Mouse (Mus musculus) heart, embryonic 16.5 days (tissue): Measurements from ENCODE around the gene Parl. TPM values are rescaled to one million over a fixed set of nuclear protein-coding genes. Genes with fewer than 3 reads are reported as not detected.

Experiments
- ATAC-seq: fragments of 200-750 bp; cut with Nextera tagmentation; replicated peaks from 2 replicates; pipeline ENCODE4 v1.8.0; 2017; ENCODE audit warnings: moderate number of reproducible peaks; ENCODE audit not compliant: insufficient read depth, low FRiP score; ENCODE audit errors: extremely low read depth
- H3K27ac ChIP-seq: fragments of 300-500 bp; sonication (generic); 2 replicates; pipeline ENCODE4 v1.5.1; 2014; ENCODE audit warnings: mild to moderate bottlenecking, low read length, control low read depth, moderate library complexity
- H3K27me3 ChIP-seq: fragments of 300-500 bp; sonication (generic); 2 replicates; pipeline ENCODE4 v1.6.1; 2014; ENCODE audit warnings: low read length, mixed read lengths; ENCODE audit not compliant: control insufficient read depth, insufficient read depth
- H3K36me3 ChIP-seq: fragments of 300-500 bp; sonication (generic); 2 replicates; pipeline ENCODE4 v1.6.1; 2014; ENCODE audit not compliant: control insufficient read depth, insufficient read depth
- H3K4me1 ChIP-seq: fragments of 300-500 bp; sonication (generic); 2 replicates; pipeline ENCODE4 v1.6.1; 2014; ENCODE audit warnings: low read length, mixed read lengths; ENCODE audit not compliant: control insufficient read depth, insufficient read depth
- H3K4me2 ChIP-seq: fragments of 300-500 bp; sonication (generic); 2 replicates; pipeline ENCODE4 v1.6.1; 2014; ENCODE audit warnings: low read depth, mild to moderate bottlenecking, control low read depth, low read length
- H3K4me3 ChIP-seq: fragments of 300-500 bp; sonication (generic); 2 replicates; pipeline ENCODE4 v1.5.1; 2014; ENCODE audit warnings: mild to moderate bottlenecking, control low read depth, low read length
- H3K9ac ChIP-seq: fragments of 300-500 bp; sonication (generic); 2 replicates; pipeline ENCODE4 v1.6.1; 2014; ENCODE audit warnings: low read length, control low read depth
- H3K9me3 ChIP-seq: fragments of 300-500 bp; sonication (generic); replicated peaks from 2 replicates; pipeline ENCODE4 v1.6.1; 2016; ENCODE audit warnings: low read length; ENCODE audit not compliant: control insufficient read depth
- WGBS: fragments of 180-500 bp; shearing (Covaris S2); extraction: QIAGEN DNeasy Blood & Tissue Kit; methylation state at CpG from one replicate; pipeline ENCODE4 v1.1.7; 2014; 5-methylcytosine and 5-hydroxymethylcytosine counted together
- polyA plus RNA-seq: library from polyadenylated mRNA; unstranded; fragments of >200 nt; fragmentation: Nextera tagmentation; extraction: Ambion mirVana; gene quantifications from 2 replicates; pipeline ENCODE4 v1.2.1, GENCODE M21; 2015

The Parl gene
- polyA plus RNA-seq, 1 experiment from 2014 or later: 83.5 TPM

DNA sequence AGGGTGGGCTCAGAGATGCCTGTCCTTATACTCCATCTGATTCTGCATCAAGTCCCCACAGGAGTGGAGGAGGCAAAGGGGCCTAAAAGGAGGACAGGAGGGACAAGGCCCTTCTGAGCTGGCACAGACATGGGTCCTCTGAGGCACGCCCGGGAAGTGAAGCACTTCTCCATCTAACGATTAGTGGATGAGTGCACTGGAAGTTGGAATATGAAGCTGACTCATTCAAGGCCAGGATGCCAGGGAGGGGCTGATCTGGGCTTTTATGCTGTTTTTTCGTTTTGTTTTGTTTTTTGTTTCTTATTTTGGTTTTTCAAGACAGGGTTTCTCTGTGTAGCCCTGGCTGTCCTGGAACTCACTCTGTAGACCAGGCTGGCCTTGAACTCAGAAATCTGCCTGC lies 13.1 kb upstream of the Parl start:
- ATAC-seq: no peak
- Histone ChIP-seq H3K4me2 (no peak overlapping the region), H3K27ac (no peak overlapping the region), H3K4me1 (no peaks in the 10 kb centered on the region), H3K9ac (no peak overlapping the region), H3K9me3 (no peaks in the 10 kb centered on the region), H3K4me3 (no peak overlapping the region), H3K36me3 (no peaks in the 10 kb centered on the region), H3K27me3 (no peaks in the 10 kb centered on the region)
- 75% methylated on average over 4 of the region's 4 CpGs for WGBS

DNA sequence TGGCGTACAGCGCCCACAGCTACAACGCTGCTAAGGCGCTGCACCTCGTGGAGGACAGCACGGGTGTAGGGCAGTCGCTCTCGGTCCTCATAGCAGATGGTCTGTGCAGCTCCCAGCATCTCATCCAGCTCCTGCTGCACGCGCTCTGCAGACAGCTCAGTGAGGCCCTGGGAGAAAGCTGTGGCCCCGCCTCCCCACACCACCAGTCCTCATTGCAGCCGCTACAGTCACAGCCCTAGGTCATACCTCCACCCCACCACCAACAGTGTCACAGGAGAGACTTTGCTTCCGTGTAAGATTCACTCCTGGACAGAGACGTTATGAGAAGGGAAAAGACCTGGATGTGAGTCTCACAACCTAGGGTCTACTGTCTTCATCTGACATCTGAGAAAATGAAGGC lies 10.1 kb upstream of the Parl start:
- ATAC-seq: no peak
- H3K9ac ChIP-seq: no peak overlapping the region
- no peaks in the 10 kb centered on the region for H3K27me3 ChIP-seq
- H3K4me3 ChIP-seq: no peak overlapping the region
- H3K36me3 ChIP-seq: no peaks in the 10 kb centered on the region
- no peak overlapping the region for H3K27ac ChIP-seq
- no peaks in the 10 kb centered on the region for H3K4me1 ChIP-seq
- no peak overlapping the region for H3K4me2 ChIP-seq
- no peaks in the 10 kb centered on the region for H3K9me3 ChIP-seq
- WGBS: 63% methylated on average over 14 of the region's 14 CpGs

DNA sequence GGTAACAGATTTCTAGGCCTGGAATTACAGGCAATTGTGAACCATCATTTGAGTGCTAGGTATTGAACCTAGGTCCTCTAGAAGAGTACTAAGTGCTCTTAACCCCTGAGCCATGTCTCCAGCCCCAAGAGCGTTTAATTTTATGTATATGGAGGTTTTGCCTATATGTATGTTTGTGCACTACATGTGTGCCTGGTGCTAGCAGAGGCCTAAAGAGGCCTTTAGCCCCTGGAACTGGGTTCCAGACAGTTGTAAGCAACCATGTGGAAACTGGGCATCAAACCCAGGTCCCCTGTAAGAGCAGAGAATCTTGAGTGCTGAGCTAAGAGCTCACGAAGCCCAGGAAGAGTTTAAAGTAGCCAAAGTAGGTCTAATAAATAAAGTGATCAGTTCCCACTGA lies 2.1 kb downstream of the Parl start:
- H3K4me2 ChIP-seq: no peak overlapping the region
- H3K9ac ChIP-seq: no peak overlapping the region
- H3K4me1 ChIP-seq: peaks cover 11% of the 10 kb centered on the region
- peaks cover 8% of the 10 kb centered on the region for H3K36me3 ChIP-seq
- no peaks in the 10 kb centered on the region for H3K9me3 ChIP-seq
- no peak for ATAC-seq
- H3K27ac ChIP-seq: no peak overlapping the region
- no peak overlapping the region for H3K4me3 ChIP-seq
- no peaks in the 10 kb centered on the region for H3K27me3 ChIP-seq
- 91% methylated on average over 2 of the region's 2 CpGs for WGBS

DNA sequence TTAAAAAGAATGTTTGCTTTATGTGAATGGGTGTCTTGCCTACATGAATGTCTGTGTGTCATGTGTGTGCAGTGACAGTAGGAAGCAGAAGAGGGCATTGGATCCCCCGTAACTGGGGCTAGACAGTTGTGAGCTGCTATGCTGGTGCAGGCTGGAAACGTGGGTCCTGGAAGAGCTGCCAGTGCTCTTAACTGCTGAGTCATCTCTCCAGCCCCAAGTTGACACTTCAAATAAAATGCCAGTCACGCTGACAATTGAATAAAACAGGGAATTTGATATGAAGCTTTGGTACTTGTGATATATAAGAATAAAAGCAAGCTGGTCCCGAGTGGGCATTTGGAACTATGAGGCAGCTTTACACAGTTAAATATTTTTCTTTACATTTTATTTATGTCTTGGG lies 21.9 kb downstream of the Parl start:
- ATAC-seq: no peak
- Histone ChIP-seq H3K27me3 (no peaks in the 10 kb centered on the region), H3K4me3 (no peak overlapping the region), H3K27ac (no peak overlapping the region), H3K9me3 (no peaks in the 10 kb centered on the region), H3K36me3 (peaks cover 45% of the 10 kb centered on the region), H3K9ac (no peak overlapping the region), H3K4me1 (0 out of 2 replicates have a peak, but pooled peaks cover 4% of the 10 kb centered on the region), H3K4me2 (no peak overlapping the region)
- WGBS: 65% methylated on average over 4 of the region's 4 CpGs

DNA sequence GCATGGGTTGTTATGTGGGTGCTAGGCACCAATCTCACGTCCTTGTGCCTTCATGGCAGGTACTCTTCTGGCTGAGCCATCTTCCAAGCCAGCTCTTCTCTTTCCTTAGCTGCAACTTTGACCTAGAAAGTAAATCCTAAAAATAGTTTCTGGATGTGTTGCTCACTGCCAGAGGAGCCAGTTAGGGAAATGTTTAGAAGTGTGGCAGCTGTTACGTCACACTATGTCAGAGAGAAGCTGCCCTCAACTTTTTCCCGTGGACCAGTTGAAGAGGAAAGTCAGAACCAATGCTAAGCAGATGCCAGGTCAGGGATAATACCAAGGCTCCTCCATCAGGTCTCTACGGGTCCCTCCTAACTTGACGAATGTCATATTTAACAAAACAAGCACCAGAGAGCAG lies 22.8 kb downstream of the Parl start:
- WGBS: 68% methylated on average over 5 of the region's 5 CpGs
- no peaks in the 10 kb centered on the region for H3K9me3 ChIP-seq
- H3K36me3 ChIP-seq: peaks cover 40% of the 10 kb centered on the region
- H3K27ac ChIP-seq: peak overlapping the region; percentile 27; the same call in 1 of the 2 replicates
- no peaks in the 10 kb centered on the region for H3K27me3 ChIP-seq
- no peak for ATAC-seq
- H3K4me3 ChIP-seq: no peak overlapping the region
- no peak overlapping the region for H3K9ac ChIP-seq
- no peak overlapping the region for H3K4me2 ChIP-seq
- H3K4me1 ChIP-seq: 0 out of 2 replicates have a peak, but pooled peaks cover 4% of the 10 kb centered on the region

DNA sequence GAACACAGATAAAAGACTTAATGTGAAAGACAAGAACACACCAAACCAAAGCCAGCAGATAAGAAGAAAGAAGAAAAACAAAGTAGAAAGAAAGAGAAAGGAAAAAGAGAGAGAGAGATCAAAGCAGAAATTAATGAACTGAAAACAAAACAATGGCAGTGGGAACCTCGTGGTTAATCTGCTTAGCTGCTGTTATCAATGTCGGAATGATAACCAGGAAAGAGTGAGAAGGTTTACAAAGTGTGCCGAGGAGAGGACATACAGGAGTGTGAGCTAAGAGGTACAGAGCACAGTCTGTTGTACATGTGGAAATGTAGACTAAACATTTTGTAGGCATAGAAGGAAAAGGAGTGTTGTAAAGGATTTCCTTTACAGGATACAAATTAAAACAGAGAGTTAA lies 29.2 kb downstream of the Parl start:
- no peak for ATAC-seq
- Histone ChIP-seq H3K27me3 (no peaks in the 10 kb centered on the region), H3K27ac (0 out of 2 replicates have a peak overlapping the region, but pooled peaks have one; percentile 23), H3K4me3 (no peak overlapping the region), H3K4me2 (no peak overlapping the region), H3K9ac (no peak overlapping the region; the same call in 1 of the 2 replicates), H3K4me1 (0 out of 2 replicates have a peak, but pooled peaks cover 4% of the 10 kb centered on the region), H3K36me3 (no peaks in the 10 kb centered on the region), H3K9me3 (no peaks in the 10 kb centered on the region)
- 7% methylated on average over 3 of the region's 3 CpGs for WGBS

DNA sequence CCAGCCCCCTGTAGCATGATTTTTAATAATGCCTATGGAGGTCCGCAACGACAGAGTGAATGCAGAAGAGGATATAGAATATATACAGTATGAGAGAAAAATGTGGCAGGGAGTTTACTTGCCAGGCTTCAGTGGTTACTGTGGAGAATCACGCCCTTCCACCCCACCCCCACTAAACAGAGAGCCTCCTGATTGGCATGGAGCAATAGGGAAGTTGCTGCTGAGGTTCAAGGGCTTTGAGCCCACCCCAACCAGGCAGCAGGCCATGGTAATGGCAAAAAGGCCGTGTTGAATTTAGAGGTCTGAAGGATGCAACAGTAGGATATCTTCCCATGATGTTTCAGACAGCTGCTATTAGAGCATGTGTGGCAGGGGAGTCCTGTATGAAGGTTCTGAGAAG lies 30.8 kb downstream of the Parl start:
- Histone ChIP-seq H3K9me3 (no peaks in the 10 kb centered on the region), H3K36me3 (no peaks in the 10 kb centered on the region), H3K27me3 (no peaks in the 10 kb centered on the region), H3K4me2 (no peak overlapping the region), H3K4me3 (no peak overlapping the region), H3K27ac (no peak overlapping the region), H3K4me1 (0 out of 2 replicates have a peak, but pooled peaks cover 4% of the 10 kb centered on the region), H3K9ac (no peak overlapping the region)
- no peak for ATAC-seq
- WGBS: 82% methylated on average over 4 of the region's 4 CpGs

DNA sequence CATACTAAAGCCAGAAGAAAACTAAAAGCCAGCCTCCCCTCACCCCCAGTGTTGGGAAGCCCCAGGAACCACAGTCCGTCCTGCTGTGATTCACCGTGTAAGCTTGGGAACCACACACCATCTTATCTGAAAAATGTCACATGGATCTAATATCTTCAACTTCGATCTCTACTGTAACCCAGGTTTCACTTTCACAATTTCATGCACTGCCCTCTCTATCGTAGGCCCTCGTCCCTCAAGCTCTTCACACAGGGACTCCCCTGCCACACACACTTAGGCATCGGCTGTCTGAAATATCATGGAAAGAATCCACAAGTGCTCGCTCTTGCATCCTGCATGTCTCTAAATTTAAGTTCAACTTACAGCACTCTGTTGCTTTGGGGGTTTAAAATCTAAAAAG lies 37.1 kb downstream of the Parl start:
- Histone ChIP-seq H3K27ac (no peak overlapping the region), H3K9me3 (no peaks in the 10 kb centered on the region), H3K4me2 (peak overlapping the region; percentile 11; the same call in 1 of the 2 replicates), H3K27me3 (no peaks in the 10 kb centered on the region), H3K4me3 (no peak overlapping the region), H3K36me3 (no peaks in the 10 kb centered on the region), H3K9ac (no peak overlapping the region), H3K4me1 (no peaks in the 10 kb centered on the region)
- ATAC-seq: no peak
- 42% methylated on average over 7 of the region's 7 CpGs for WGBS

DNA sequence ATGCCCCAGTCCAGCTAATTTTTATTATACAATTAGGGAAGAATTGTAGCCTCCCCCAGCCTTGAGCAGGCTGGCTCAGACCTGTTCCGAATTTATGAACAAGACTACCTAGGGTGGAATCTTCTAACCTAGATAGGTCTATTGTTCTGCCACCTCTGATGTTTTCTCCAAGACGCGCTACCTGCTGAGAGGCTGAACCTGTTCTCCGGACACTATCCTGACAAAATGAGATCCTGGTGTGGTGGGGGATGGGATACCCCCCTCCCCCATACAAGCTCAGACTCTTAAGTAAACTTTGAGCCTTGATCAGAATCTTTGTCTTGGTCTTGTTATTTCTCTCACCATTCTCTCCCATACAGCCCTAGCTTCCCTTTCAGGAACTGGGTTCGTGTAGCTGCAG lies 44.3 kb downstream of the Parl start:
- ATAC-seq: no peak
- Histone ChIP-seq H3K4me3 (no peak overlapping the region), H3K9me3 (no peaks in the 10 kb centered on the region), H3K27ac (no peak overlapping the region), H3K4me2 (no peak overlapping the region), H3K36me3 (no peaks in the 10 kb centered on the region), H3K4me1 (no peaks in the 10 kb centered on the region), H3K27me3 (no peaks in the 10 kb centered on the region), H3K9ac (no peak overlapping the region)
- 82% methylated on average over 5 of the region's 5 CpGs for WGBS
